In the genomic region with DNA sequence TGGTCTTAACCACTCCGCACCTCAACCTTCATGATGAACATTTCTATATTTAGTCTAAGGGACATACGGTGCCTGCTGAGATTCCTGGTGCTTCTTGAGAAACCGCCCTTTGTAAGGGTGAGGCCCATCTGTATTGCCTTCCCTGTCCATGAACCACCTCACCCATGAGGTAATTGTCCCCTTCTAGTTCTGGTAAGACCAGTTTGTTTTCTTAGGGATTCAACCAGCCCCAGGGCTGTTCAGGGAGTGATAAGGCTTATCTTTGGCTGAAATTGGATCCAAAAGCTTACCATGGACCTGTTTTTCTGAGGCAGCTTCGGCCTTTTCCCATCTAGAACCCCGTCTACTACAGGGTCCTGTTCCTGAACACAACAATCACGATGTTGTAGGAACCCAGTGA, we compare ENCODE assay signal across 13 mouse cellular contexts.
"Had no signal": no experiment of that assay in that cellular context is flagged by ENCODE, and none has a peak within 500 bp of the region (broad histone marks: within the 10 kb centered on the region; RNA-seq: fewer than 3 reads in every experiment).

No protein-coding gene starts in this region.

- H3K9ac ChIP-seq: limb, embryonic 13.5 days; liver, embryonic 15.5 days; lung, embryonic 15.5 days; midbrain, embryonic 12.5 days had no signal

- H3K36me3 ChIP-seq: limb, embryonic 13.5 days; liver, embryonic 15.5 days; lung, embryonic 15.5 days; midbrain, embryonic 12.5 days had no signal

- ATAC-seq: midbrain, embryonic 16.5 days had no signal

- H3K4me1 ChIP-seq: limb, embryonic 13.5 days; lung, embryonic 15.5 days; midbrain, embryonic 12.5 days had no signal

- H3K4me3 ChIP-seq: limb, embryonic 13.5 days; liver, embryonic 15.5 days; lung, embryonic 15.5 days; megakaryocyte, embryonic 14.5 days; midbrain, embryonic 12.5 days had no signal

- H3K9me3 ChIP-seq: limb, embryonic 13.5 days; liver, embryonic 15.5 days; lung, embryonic 15.5 days; megakaryocyte, embryonic 14.5 days; midbrain, embryonic 12.5 days had no signal

- DNase-seq: kidney, adult 18-20 months; kidney, postnatal 14 days; left cerebral cortex, postnatal 4 days; lung, postnatal 14 days; right cerebral cortex, postnatal 25 days; thymus, postnatal 4 days had no signal

- H3K27ac ChIP-seq: limb, embryonic 13.5 days; liver, embryonic 15.5 days; lung, embryonic 15.5 days; macrophage; midbrain, embryonic 12.5 days had no signal

- H3K27me3 ChIP-seq: limb, embryonic 13.5 days; liver, embryonic 15.5 days; lung, embryonic 15.5 days; midbrain, embryonic 12.5 days had no signal

- H3K4me2 ChIP-seq: limb, embryonic 13.5 days; liver, embryonic 15.5 days; lung, embryonic 15.5 days; midbrain, embryonic 12.5 days had no signal
